Mouse (Mus musculus) spleen, postnatal 10 days (tissue): Measurements from ENCODE around the gene Gm5771.
"Not testable (repeated sequence)": the region's sequence is repeated elsewhere in the genome, so short reads cannot be mapped to it uniquely, and the experiment has no call there.

ENCODE experiments used
- DNase-seq, 2 experiments: peaks; one replicate each; pipeline ENCODE4 v3.0.0; 2021 to 2022; ENCODE audit warnings: low spot score in 2 of 2

The Gm5771 gene

GRCm38 (mm10) chr6:41392056-41392455, at the start of gene Gm5771:
Gene Gm5771 (plus strand): TSS chr6:41392356.
- not testable (repeated sequence) for DNase-seq

- no peak for DNase-seq
Observed at GRCm38 (mm10) chr6:41353932-41354331, 38.2 kb upstream of the Gm5771 start, which contains the start of gene Try10. Gene Try10 (plus strand): TSS chr6:41354105.

GRCm38 (mm10) chr6:41373772-41374171, 18.4 kb upstream of the Gm5771 start:
- DNase-seq, result not testable (repeated sequence)

- DNase-seq, result not testable (repeated sequence)
Observed at GRCm38 (mm10) chr6:41377578-41377977, 14.6 kb upstream of the Gm5771 start, which contains the start of gene Prss3. Gene Prss3 (minus strand): TSS chr6:41377678.

- DNase-seq, result no peak
Observed at GRCm38 (mm10) chr6:41386781-41387180, 5.4 kb upstream of the Gm5771 start.

DNA sequence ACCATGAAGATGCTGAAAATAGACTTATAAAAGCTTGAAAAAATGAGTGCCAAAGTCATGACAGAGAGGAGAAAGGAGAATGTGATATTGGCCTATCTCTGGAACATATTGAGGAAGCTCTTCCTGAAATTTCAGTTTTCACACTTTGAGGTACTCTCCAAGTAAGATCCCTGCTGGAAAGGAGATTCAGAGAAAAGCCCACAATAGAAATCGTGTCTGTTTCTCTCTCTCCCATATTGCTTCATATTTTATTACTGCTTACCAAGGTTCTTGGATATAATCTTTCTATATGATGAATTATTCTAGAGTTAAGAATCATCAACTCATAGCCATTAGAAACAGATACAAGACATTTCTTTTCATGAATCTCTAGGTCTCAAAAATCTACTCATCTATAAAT, 516 bp upstream of the Gm5771 start:
- DNase-seq, result not testable (repeated sequence)

GRCm38 (mm10) chr6:41442261-41442660, 50.1 kb downstream of the Gm5771 start:
- not testable (repeated sequence) for DNase-seq

DNA sequence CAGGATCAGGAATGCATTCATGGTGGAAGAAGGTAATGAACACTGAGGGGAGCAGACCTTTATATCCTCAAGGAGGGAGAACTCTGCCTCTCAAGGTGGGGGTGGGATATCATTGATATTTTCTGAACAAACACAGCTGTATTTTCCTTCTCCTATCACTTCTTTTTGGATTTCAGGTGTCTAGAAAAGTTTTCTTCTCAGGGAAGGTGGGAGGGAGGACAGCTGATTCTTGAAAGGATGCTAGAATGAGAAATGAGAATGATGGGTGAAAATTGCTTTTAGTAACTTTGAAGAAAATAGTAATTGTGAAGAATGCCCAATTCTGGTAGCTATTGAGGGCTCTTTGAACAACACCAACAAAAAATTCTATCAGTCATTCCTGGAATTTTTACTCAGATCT, 53.9 kb downstream of the Gm5771 start, which contains the start of gene Gm10334:
Gm10334 (minus strand) TSS at position 101 of the 400 bp plus-strand sequence.
- not testable (repeated sequence) for DNase-seq
